Mouse (Mus musculus): ENCODE measurements around the gene Mdfic. TPM values are rescaled to one million over a fixed set of nuclear protein-coding genes. Genes with fewer than 3 reads are reported as not detected.
"Not testable (repeated sequence)": the region's sequence is repeated elsewhere in the genome, so short reads cannot be mapped to it uniquely, and the experiment has no call there.

Mdfic gene
- polyA plus RNA-seq, 1 experiment from 2014 or later, result 2.1 TPM

DNA sequence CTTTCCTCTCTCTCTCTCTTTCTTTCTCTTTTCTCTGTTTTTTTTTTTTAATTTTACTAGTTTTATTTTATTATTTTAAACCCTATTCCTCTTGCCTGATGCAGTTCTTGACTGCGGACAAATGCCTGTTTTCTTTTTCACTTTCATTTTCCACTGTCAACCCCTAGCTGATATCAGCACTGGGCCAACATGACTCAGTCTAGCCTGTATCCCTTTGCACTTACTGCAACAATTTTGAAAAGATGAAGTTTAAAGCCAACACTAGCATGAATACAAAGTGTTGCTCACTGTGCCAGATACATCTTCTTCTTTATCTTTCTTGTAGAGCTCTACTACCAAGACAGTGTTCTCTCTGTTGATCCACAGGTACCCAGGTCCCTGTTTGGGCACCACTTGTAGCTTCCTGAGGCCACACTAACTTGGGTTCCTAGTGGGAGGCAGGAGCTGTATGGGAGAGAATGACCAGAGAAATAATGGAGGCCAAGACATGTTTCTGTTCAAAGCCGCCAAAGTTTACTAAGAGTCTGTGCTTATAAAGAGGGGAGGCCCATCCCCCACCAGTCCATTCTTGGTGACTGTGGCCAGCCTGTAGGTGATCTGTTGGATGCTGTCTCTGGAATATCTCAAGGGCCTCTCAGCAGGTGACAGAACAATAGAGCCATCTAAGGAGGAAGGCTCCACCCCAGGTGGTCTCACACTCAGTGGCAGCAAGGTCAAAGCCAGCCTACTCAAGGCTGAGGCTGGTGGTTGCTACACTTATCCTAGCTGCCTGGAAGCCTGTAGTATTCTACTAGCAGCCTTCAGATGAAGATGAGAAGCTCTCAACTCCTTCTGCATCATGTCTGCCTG lies 5.2 kb upstream of the Mdfic start:
- DNase-seq, result no peak
- no peak overlapping the region for H3K4me3 ChIP-seq (ENCODE audit: low read depth, low read length)
- no peaks in the 10 kb centered on the region for H3K9me3 ChIP-seq (ENCODE audit: low read length)
- H3K27ac ChIP-seq (ENCODE audit: low read depth), result no peak overlapping the region
- no peaks in the 10 kb centered on the region; the same call in 1 of the 2 replicates for H3K4me1 ChIP-seq (ENCODE audit: insufficient read depth)
- no peaks in the 10 kb centered on the region for H3K27me3 ChIP-seq (ENCODE audit: insufficient read depth, low read length)
- no peak overlapping the region for H3K9ac ChIP-seq (replicated peaks)
- TF ChIP-seq CTCF (IDR thresholded peaks at IDR 0.05; ENCODE audit: low read depth) (no peak), EP300 (IDR thresholded peaks at IDR 0.05; ENCODE audit: low read depth) (no peak)
- 77% methylated on average over 2 of the region's 2 CpGs for WGBS (ENCODE audit: insufficient replicate concordance)
- no peak for ATAC-seq
- H3K4me2 ChIP-seq (ENCODE audit: low read depth, low read length), result no peak overlapping the region
- H3K36me3 ChIP-seq (replicated peaks; ENCODE audit: insufficient read depth, low read length), result no peaks in the 10 kb centered on the region

DNA sequence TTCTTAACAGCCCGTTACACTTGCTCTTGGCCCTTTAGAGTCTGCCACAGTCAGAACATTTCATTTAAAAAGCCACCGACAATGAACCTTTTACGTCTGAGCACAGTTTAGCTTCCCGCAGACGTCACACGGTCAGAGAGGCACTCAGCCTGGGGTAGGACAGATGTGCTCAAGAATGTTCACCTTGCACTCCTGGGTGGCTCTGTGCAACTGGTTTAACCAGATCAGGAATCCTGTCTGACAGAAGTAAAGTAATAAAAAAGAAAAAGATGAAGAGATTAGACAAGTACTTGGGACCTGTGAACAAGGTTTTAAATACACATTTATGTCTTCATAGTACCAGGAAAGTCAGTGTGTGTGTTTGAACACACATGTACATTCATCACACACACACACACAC lies 542 bp upstream of the Mdfic start:
- Histone ChIP-seq H3K36me3 (replicated peaks; ENCODE audit: insufficient read depth, low read length) (no peaks in the 10 kb centered on the region), H3K4me1 (ENCODE audit: insufficient read depth) (peaks cover 4% of the 10 kb centered on the region; the same call in 1 of the 2 replicates), H3K27me3 (ENCODE audit: insufficient read depth, low read length) (no peaks in the 10 kb centered on the region), H3K4me2 (ENCODE audit: low read depth, low read length) (no peak overlapping the region), H3K27ac (ENCODE audit: low read depth) (no peak overlapping the region), H3K9me3 (ENCODE audit: low read length) (no peaks in the 10 kb centered on the region), H3K4me3 (ENCODE audit: low read depth, low read length) (no peak overlapping the region), H3K9ac (replicated peaks) (no peak overlapping the region)
- 81% methylated on average over 6 of the region's 6 CpGs for WGBS (ENCODE audit: insufficient replicate concordance)
- no peak for TF ChIP-seq CTCF (IDR thresholded peaks at IDR 0.05; ENCODE audit: low read depth)
- no peak for TF ChIP-seq EP300 (IDR thresholded peaks at IDR 0.05; ENCODE audit: low read depth)
- ATAC-seq, result no peak
- no peak for DNase-seq

DNA sequence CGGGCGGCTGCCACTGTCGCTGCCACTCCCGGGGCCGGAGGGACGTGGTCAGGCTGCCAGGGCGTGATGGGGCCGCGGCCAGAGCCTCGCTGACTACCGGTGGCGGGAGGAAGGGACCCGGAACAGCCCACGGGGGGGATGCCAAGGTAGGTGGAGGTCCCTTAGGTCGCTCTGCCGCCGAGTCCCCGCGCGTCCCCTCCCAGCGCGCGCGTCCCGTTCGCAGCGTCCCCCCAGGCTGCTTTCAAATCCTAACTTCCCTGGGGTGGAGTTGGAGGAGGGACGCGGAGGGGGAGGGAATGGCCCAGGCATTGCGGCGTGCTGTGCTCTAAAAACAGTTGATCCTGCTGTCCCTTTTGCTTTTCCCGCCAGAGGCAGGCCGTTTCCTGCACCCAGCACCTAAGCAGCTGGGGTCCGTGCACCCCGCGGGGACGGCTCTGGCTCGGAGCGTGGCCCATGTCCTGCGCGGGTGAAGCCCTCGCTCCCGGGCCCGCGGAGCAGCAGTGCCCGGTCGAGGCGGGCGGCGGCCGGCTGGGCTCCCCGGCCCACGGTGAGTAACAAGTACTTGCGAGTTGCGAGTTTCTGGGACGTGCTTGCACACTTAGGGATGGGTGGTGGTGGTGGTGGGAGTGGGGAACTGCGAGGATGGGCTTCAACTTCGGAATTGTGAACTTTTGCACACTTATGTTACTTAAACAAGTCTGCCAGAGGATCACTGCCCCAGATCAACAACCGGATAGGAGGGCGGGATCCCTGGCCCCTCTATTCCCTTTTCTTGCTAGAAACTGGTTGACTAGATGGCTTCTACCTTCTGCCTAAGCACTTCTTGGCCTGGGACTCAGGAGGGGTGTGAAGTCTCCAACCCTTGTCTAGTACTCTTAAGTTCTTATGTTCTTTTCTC lies 606 bp downstream of the Mdfic start:
- Histone ChIP-seq H3K27me3 (ENCODE audit: insufficient read depth, low read length) (no peaks in the 10 kb centered on the region), H3K9ac (replicated peaks) (peak overlapping the region; percentile 79), H3K4me3 (ENCODE audit: low read depth, low read length) (peak overlapping the region; percentile 68), H3K4me1 (ENCODE audit: insufficient read depth) (peaks cover 4% of the 10 kb centered on the region; the same call in 1 of the 2 replicates), H3K4me2 (ENCODE audit: low read depth, low read length) (peak overlapping the region; percentile 66), H3K27ac (ENCODE audit: low read depth) (peak overlapping the region; percentile 80), H3K36me3 (replicated peaks; ENCODE audit: insufficient read depth, low read length) (no peaks in the 10 kb centered on the region), H3K9me3 (ENCODE audit: low read length) (no peaks in the 10 kb centered on the region)
- TF ChIP-seq CTCF (IDR thresholded peaks at IDR 0.05; ENCODE audit: low read depth), result no peak
- TF ChIP-seq EP300 (IDR thresholded peaks at IDR 0.05; ENCODE audit: low read depth), result no peak
- ATAC-seq (peak; percentile 81), DNase-seq (peak; percentile 64)
- WGBS (ENCODE audit: insufficient replicate concordance), result 3% methylated on average over 56 of the region's 60 CpGs

DNA sequence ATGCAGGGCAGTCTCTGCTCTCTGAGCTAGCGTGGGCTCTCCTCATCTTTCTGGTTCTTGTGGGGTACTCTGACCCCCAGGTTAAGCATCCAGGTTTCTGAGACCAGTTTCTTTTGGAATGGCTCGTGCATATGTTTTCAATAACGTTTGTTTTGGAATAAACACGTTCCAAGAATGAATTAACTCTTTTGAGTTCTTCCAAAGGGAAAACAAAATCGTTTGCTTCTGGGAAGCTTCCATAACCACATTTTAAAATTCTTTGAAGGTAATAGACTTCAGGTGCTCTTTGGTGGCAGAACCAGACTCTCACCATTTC lies 1.2 kb downstream of the Mdfic start:
- Histone ChIP-seq H3K4me1 (ENCODE audit: insufficient read depth) (peaks cover 4% of the 10 kb centered on the region; the same call in 1 of the 2 replicates), H3K9me3 (ENCODE audit: low read length) (no peaks in the 10 kb centered on the region), H3K9ac (replicated peaks) (peak overlapping the region; percentile 79), H3K27me3 (ENCODE audit: insufficient read depth, low read length) (no peaks in the 10 kb centered on the region), H3K4me3 (ENCODE audit: low read depth, low read length) (peak overlapping the region; percentile 68), H3K27ac (ENCODE audit: low read depth) (peak overlapping the region; percentile 80), H3K36me3 (replicated peaks; ENCODE audit: insufficient read depth, low read length) (no peaks in the 10 kb centered on the region), H3K4me2 (ENCODE audit: low read depth, low read length) (peak overlapping the region; percentile 66)
- 35% methylated on average over 5 of the region's 5 CpGs for WGBS (ENCODE audit: insufficient replicate concordance)
- DNase-seq (no peak), ATAC-seq (no peak)
- no peak for TF ChIP-seq CTCF (IDR thresholded peaks at IDR 0.05; ENCODE audit: low read depth)
- no peak for TF ChIP-seq EP300 (IDR thresholded peaks at IDR 0.05; ENCODE audit: low read depth)

DNA sequence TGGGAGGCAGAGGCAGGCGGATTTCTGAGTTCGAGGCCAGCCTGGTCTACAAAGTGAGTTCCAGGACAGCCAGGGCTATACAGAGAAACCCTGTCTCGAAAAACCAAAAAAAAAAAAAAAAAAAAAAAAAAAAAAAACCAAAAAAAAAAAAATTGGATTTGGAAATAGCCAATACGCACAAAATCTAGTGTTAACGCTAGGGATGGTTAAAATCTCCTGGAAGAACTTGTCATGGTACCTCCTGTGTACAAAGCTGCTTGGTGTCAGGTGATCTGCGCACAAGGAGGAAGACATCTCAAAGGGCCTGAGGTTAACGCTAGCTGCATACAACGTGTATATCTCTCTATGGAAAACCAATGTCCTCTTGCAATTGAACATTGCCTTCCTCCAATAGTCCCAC lies 2.2 kb downstream of the Mdfic start:
- 87% methylated on average over 6 of the region's 8 CpGs for WGBS (ENCODE audit: insufficient replicate concordance)
- not testable (repeated sequence) for DNase-seq; H3K9me3 ChIP-seq (ENCODE audit: low read length); H3K9ac ChIP-seq (replicated peaks); H3K4me1 ChIP-seq (ENCODE audit: insufficient read depth); H3K27me3 ChIP-seq (ENCODE audit: insufficient read depth, low read length); H3K27ac ChIP-seq (ENCODE audit: low read depth); H3K4me3 ChIP-seq (ENCODE audit: low read depth, low read length); ATAC-seq; H3K4me2 ChIP-seq (ENCODE audit: low read depth, low read length); H3K36me3 ChIP-seq (replicated peaks; ENCODE audit: insufficient read depth, low read length)

DNA sequence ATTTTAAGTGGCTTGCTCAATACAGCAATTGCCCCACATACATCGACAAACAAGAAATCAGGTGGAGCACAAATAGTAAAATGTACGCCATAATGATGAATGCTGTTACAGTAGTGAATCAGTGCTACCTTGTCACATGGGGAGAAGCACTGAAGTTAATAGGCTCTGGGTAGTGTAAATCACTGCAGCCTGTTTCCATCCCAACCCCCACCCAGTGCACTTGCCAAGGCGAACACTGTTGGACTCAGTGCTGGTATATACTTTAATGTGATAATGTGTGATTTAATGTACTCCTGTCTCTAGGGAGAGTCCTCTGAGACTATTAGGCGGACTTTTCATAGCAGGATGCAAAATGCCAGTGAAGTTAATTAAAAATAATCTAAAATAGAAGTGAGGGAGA lies 3.8 kb downstream of the Mdfic start:
- Histone ChIP-seq H3K4me2 (ENCODE audit: low read depth, low read length) (no peak overlapping the region), H3K4me1 (ENCODE audit: insufficient read depth) (0 out of 2 replicates have a peak, but pooled peaks cover 4% of the 10 kb centered on the region), H3K9me3 (ENCODE audit: low read length) (no peaks in the 10 kb centered on the region), H3K27ac (ENCODE audit: low read depth) (no peak overlapping the region), H3K36me3 (replicated peaks; ENCODE audit: insufficient read depth, low read length) (no peaks in the 10 kb centered on the region), H3K4me3 (ENCODE audit: low read depth, low read length) (no peak overlapping the region), H3K9ac (replicated peaks) (no peak overlapping the region), H3K27me3 (ENCODE audit: insufficient read depth, low read length) (no peaks in the 10 kb centered on the region)
- 76% methylated on average over 4 of the region's 4 CpGs for WGBS (ENCODE audit: insufficient replicate concordance)
- DNase-seq, result no peak
- no peak for ATAC-seq
- TF ChIP-seq CTCF (IDR thresholded peaks at IDR 0.05; ENCODE audit: low read depth), result no peak
- TF ChIP-seq EP300 (IDR thresholded peaks at IDR 0.05; ENCODE audit: low read depth), result no peak
